Mouse (Mus musculus) thymus, adult 2 months (tissue): Measurements from ENCODE around the gene Dnah3. TPM values are rescaled to one million over a fixed set of nuclear protein-coding genes. Genes with fewer than 3 reads are reported as not detected.

ENCODE experiments used
- DNase-seq: peaks from one replicate; pipeline ENCODE4 v3.0.0; 2021
- H3K27ac ChIP-seq: fragments of 200-500 bp; 2 replicates; pipeline ENCODE4 v1.5.1; 2012; ENCODE audit warnings: low read length, control low read depth; ENCODE audit not compliant: control insufficient read depth, insufficient read depth
- H3K27me3 ChIP-seq: fragments of 200-500 bp; 2 replicates; pipeline ENCODE4 v1.6.1; 2012; ENCODE audit warnings: mild to moderate bottlenecking, low read length, moderate library complexity, mixed read lengths; ENCODE audit not compliant: control insufficient read depth, insufficient read depth
- H3K36me3 ChIP-seq: fragments of 200-500 bp; 2 replicates; pipeline ENCODE4 v1.6.1; 2012; ENCODE audit warnings: mild to moderate bottlenecking, low read length, moderate library complexity; ENCODE audit not compliant: control insufficient read depth, insufficient read depth
- H3K4me1 ChIP-seq: fragments of 200-500 bp; replicated peaks from 2 replicates; pipeline ENCODE4 v1.6.1; 2012; ENCODE audit warnings: low read length; ENCODE audit not compliant: control insufficient read depth, insufficient read depth
- H3K4me3 ChIP-seq: fragments of 200-500 bp; 2 replicates; pipeline ENCODE4 v1.5.1; 2012; ENCODE audit warnings: mild to moderate bottlenecking, low read length, control low read depth, moderate library complexity; ENCODE audit not compliant: control insufficient read depth, insufficient read depth
- CTCF ChIP-seq: fragments of 200-500 bp; IDR thresholded peaks from 2 replicates; pipeline ENCODE4 v1.5.1; 2012; ENCODE audit warnings: mild to moderate bottlenecking, control low read depth, low read length, moderate library complexity, borderline replicate concordance; ENCODE audit not compliant: control insufficient read depth, poor library complexity, insufficient read depth; ENCODE audit errors: extremely low read depth
- POLR2A ChIP-seq: fragments of 200-500 bp; IDR thresholded peaks from 2 replicates; pipeline ENCODE4 v1.6.1; 2012; ENCODE audit warnings: mild to moderate bottlenecking, low read length, control low read depth, moderate library complexity; ENCODE audit not compliant: control insufficient read depth, poor library complexity, insufficient read depth; ENCODE audit errors: extremely low read depth
- whole genome bisulfite sequencing: fragments of 180-500 bp; shearing (Covaris S2); methylation state at CpG from one replicate; pipeline ENCODE4 v1.1.7; 2018; 5-methylcytosine and 5-hydroxymethylcytosine counted together
- polyA plus RNA-seq: library from polyadenylated mRNA; depleted of rRNA; stranded (reverse); fragments of >200 nt; gene quantifications from 2 replicates; pipeline ENCODE4 v1.2.3, GENCODE M21; 2012

Gene Dnah3
- polyA plus RNA-seq, 1 experiment, result 0.30 TPM

GRCm38 (mm10) chr7:119894818-119895544 is 200.1 kb downstream of the Dnah3 start:
- DNase-seq, result no peak
- H3K27ac ChIP-seq, result no peak overlapping the region
- H3K4me1 ChIP-seq, result peaks cover 7% of the 10 kb centered on the region
- 2% methylated on average over 15 of the region's 15 CpGs for WGBS
- H3K27me3 ChIP-seq, result no peaks in the 10 kb centered on the region
- H3K4me3 ChIP-seq, result peak overlapping the region; percentile 72
- TF ChIP-seq CTCF (no peak), POLR2A (no peak)
- H3K36me3 ChIP-seq, result no peaks in the 10 kb centered on the region

GRCm38 (mm10) chr7:119892742-119893141 is 202.3 kb downstream of the Dnah3 start:
- no peak overlapping the region for H3K27ac ChIP-seq
- no peak for TF ChIP-seq POLR2A
- no peak for TF ChIP-seq CTCF
- H3K4me1 ChIP-seq, result peaks cover 7% of the 10 kb centered on the region
- H3K27me3 ChIP-seq, result no peaks in the 10 kb centered on the region
- no peak for DNase-seq
- 97% methylated on average over 4 of the region's 4 CpGs for WGBS
- no peaks in the 10 kb centered on the region for H3K36me3 ChIP-seq
- no peak overlapping the region for H3K4me3 ChIP-seq

GRCm38 (mm10) chr7:119892198-119892597 is 202.9 kb downstream of the Dnah3 start:
- Histone ChIP-seq H3K4me1 (peaks cover 7% of the 10 kb centered on the region), H3K27ac (no peak overlapping the region), H3K4me3 (no peak overlapping the region), H3K36me3 (no peaks in the 10 kb centered on the region), H3K27me3 (no peaks in the 10 kb centered on the region)
- WGBS, result 100% methylated on average over 1 of the region's 1 CpGs
- TF ChIP-seq CTCF (no peak), POLR2A (no peak)
- DNase-seq, result no peak

GRCm38 (mm10) chr7:119887887-119888286 is 207.2 kb downstream of the Dnah3 start:
- H3K27me3 ChIP-seq, result no peaks in the 10 kb centered on the region
- H3K4me3 ChIP-seq, result no peak overlapping the region
- 95% methylated on average over 4 of the region's 4 CpGs for WGBS
- H3K4me1 ChIP-seq, result no peaks in the 10 kb centered on the region
- H3K27ac ChIP-seq, result no peak overlapping the region
- H3K36me3 ChIP-seq, result no peaks in the 10 kb centered on the region
- TF ChIP-seq POLR2A, result no peak
- no peak for DNase-seq

GRCm38 (mm10) chr7:119881229-119881628 is 213.9 kb downstream of the Dnah3 start:
- 97% methylated on average over 2 of the region's 2 CpGs for WGBS
- no peaks in the 10 kb centered on the region for H3K27me3 ChIP-seq
- DNase-seq, result no peak
- H3K36me3 ChIP-seq, result no peaks in the 10 kb centered on the region
- TF ChIP-seq POLR2A, result no peak
- no peak for TF ChIP-seq CTCF
- H3K27ac ChIP-seq, result no peak overlapping the region
- H3K4me1 ChIP-seq, result no peaks in the 10 kb centered on the region
- no peak overlapping the region for H3K4me3 ChIP-seq

- Histone ChIP-seq H3K4me1 (no peaks in the 10 kb centered on the region), H3K27ac (no peak overlapping the region), H3K27me3 (no peaks in the 10 kb centered on the region), H3K36me3 (no peaks in the 10 kb centered on the region), H3K4me3 (no peak overlapping the region)
- 95% methylated on average over 5 of the region's 5 CpGs for WGBS
- no peak for DNase-seq
- TF ChIP-seq POLR2A (no peak), CTCF (no peak)
These were observed 214.7 kb downstream of the Dnah3 start for GRCm38 (mm10) chr7:119880345-119880744.

GRCm38 (mm10) chr7:119879171-119879570 is 215.9 kb downstream of the Dnah3 start:
- Histone ChIP-seq H3K4me1 (no peaks in the 10 kb centered on the region), H3K27me3 (no peaks in the 10 kb centered on the region)
- 88% methylated on average over 4 of the region's 4 CpGs for WGBS

More at GRCm38 (mm10) chr7:119879171-119879570, 215.9 kb downstream of the Dnah3 start:
- Histone ChIP-seq H3K36me3 (no peaks in the 10 kb centered on the region), H3K4me3 (no peak overlapping the region), H3K27ac (no peak overlapping the region)
- no peak for DNase-seq
- TF ChIP-seq CTCF (no peak), POLR2A (no peak)
